Mouse (Mus musculus): ENCODE measurements around the gene St3gal3. TPM values are rescaled to one million over a fixed set of nuclear protein-coding genes. Genes with fewer than 3 reads are reported as not detected.

Gene St3gal3
- polyA plus RNA-seq, 1 experiment from 2014 or later, result 15.7 TPM

DNA sequence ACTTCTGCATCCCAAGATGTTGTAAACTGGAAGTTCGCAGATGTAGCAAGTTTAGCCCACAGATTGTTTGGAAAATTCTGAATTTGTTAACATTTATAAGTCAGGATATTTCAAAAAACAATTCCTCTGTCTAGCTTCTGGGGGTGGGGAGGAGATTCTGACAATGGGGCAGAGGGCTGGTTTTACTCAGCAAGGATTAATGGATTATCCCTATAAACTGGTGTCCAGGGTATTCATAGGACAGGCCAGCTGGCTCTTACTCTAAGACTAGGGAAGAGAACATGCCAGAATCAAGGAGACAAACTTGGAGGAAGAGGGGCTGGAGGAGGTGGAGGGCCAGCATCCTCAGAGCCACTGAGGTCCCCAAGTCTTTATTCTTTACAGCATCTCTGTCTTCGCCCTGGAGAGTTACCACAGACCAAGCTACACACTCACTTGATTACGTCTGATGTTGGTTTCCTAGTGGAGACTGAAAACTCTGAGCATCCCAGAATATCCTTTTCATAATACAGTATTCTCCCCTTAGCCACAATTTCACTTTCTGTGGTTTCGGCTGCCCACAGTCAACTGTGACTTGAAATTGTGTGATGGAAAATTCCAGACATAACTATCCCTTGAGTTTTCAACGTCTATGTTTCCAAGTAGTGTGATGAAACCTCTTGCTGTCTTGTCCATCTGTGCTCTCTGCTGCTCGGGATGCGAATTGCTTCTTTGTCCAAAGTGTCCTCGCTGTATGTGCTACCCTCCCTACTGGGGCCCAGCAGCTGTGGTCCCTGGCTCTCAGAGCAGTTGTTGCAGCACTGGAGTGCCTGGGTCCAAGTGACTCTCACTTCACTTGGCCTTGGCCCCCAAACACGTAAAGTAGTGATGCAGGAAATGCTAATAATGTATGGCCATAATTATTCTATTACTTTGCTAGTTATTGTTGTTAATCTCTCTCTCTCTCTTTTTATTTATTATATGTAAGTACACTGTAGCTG lies 64.2 kb downstream of the St3gal3 start:
- no peaks in the 10 kb centered on the region for H3K36me3 ChIP-seq (ENCODE audit: inconsistent target)
- H3K27ac ChIP-seq, result no peak overlapping the region
- no peaks in the 10 kb centered on the region for H3K79me2 ChIP-seq (ENCODE audit: inconsistent target)
- H3K4me3 ChIP-seq (ENCODE audit: inconsistent target), result no peak overlapping the region
- 75% methylated on average over 8 of the region's 9 CpGs for WGBS (ENCODE audit: missing documents)

DNA sequence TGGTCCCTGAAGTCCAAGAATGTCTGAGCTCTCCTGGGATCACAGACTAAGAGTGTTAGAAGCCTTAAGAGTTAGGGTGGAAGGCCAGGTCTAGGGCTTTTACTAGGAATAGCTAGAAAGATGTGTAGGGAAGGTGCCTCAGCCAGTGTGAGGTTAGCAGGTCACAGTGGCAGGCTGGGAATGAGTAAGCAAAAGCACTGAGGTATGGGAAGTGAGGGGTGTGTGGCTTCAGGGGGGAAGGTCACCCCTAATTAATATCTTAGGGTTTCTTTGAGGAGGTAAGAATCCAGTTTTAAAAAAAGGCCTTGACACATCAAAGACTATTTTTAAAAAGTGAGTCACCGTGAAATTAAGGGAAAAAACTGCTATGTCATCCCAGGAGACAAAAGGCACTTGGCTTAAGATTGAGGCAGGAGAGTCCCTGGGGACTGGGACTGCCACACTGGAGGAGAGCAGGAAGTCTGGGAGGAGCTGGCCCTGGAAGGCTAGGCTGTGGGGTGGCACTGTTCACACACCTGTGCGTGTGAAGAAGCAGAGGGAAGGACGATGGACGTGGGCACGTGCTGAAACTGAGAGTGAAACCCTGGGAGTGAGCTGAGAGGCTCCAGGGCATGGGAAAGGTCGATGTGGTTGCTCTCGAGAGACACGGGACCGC lies 72.8 kb downstream of the St3gal3 start:
- no peak overlapping the region for H3K27ac ChIP-seq
- WGBS (ENCODE audit: missing documents), result 55% methylated on average over 9 of the region's 9 CpGs
- no peaks in the 10 kb centered on the region for H3K79me2 ChIP-seq (ENCODE audit: inconsistent target)
- no peak overlapping the region for H3K4me3 ChIP-seq (ENCODE audit: inconsistent target)
- H3K36me3 ChIP-seq (ENCODE audit: inconsistent target), result no peaks in the 10 kb centered on the region

DNA sequence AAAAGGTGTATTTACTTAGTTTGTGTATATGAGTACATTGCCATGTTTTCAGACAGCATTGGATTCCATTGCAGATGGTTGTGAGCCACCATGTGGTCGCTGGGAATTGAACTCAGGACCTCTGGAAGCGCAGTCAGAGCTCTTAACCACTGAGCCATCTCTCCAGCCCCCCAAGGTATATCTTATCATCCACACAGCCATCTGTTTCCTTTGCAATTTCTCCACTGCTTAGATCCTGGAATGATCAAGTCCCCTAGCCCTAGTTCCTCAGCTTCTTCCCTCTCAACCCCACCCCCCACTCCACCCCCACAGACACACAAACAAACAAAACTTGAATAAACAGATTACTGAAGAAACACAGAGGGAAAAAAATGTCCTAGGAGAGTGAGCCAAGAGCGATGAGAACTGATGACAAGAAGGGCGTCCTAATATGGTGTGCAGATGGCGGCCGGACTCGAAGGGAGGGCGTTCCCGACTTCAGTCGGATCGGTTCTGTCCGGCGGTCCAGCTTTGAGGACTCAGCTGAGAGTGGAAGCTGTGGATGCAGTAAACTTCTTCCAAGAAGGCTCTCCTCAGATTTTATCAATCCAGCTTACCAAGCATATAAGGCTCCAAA lies 73.7 kb downstream of the St3gal3 start:
- Histone ChIP-seq H3K36me3 (ENCODE audit: inconsistent target) (no peaks in the 10 kb centered on the region), H3K79me2 (ENCODE audit: inconsistent target) (no peaks in the 10 kb centered on the region), H3K4me3 (ENCODE audit: inconsistent target) (no peak overlapping the region), H3K27ac (no peak overlapping the region)
- 99% methylated on average over 12 of the region's 13 CpGs for WGBS (ENCODE audit: missing documents)

DNA sequence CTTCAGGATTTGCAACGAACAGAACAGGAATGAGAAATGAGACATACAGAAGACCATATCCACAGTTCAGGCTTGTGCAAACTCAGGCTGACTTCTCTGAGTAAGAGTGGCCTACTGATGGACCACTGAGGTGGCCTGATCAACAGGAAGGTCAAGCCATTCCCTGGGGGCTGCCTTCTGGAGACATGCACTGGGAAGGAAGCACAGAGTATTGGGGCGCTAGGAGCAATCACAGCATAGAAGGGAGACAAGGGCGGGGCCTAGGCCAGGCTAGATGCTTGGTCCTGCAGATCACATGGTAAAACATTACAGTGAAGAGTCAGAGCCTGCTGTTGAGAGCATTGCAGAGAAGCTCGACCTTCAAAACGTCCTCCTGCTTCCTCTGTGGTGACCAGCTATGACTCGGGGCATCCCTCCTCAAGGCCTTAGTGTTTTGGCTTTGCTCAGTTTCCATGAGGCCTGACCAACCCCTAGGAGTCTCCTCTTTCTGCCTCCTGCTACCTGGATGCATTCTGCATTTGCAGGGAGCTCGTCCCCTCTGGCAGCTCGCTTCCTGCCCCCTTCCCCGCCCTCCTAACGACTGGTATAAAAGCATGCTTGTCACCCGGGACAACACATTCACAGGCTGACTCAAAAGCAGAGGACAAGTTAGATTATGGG lies 74.8 kb downstream of the St3gal3 start:
- Histone ChIP-seq H3K4me3 (ENCODE audit: inconsistent target) (no peak overlapping the region), H3K36me3 (ENCODE audit: inconsistent target) (no peaks in the 10 kb centered on the region), H3K27ac (no peak overlapping the region), H3K79me2 (ENCODE audit: inconsistent target) (no peaks in the 10 kb centered on the region)
- WGBS (ENCODE audit: missing documents), result 71% methylated on average over 11 of the region's 11 CpGs

DNA sequence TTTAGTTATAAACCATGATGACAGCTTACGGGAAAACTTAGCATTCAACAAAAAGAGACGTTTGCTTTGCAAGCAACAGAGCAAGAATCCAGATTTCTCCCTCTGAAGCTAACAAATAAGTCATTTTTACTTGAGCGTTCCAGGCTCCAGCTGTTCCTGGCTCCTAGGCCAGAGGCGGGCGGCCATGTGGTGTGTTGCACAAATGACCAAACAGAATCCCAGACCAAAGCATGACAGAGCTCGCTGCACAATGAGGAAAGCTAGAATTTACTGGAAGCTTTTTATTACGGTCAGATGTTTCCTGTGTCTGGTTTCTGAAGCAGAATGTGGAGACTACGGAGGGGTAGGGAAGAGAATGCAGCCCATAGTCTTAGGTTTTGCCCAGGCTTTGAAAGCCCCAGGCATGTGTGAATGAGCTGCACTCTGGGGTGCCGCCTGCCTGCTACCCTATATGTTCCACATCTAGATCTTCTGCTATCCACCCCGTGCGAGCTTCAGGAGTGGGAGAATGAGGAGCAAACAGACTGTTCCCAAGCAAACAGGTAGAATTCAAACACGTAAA lies 76.5 kb downstream of the St3gal3 start:
- no peak overlapping the region for H3K4me3 ChIP-seq (ENCODE audit: inconsistent target)
- H3K79me2 ChIP-seq (ENCODE audit: inconsistent target), result no peaks in the 10 kb centered on the region
- no peaks in the 10 kb centered on the region for H3K36me3 ChIP-seq (ENCODE audit: inconsistent target)
- no peak overlapping the region for H3K27ac ChIP-seq
- 82% methylated on average over 12 of the region's 12 CpGs for WGBS (ENCODE audit: missing documents)

DNA sequence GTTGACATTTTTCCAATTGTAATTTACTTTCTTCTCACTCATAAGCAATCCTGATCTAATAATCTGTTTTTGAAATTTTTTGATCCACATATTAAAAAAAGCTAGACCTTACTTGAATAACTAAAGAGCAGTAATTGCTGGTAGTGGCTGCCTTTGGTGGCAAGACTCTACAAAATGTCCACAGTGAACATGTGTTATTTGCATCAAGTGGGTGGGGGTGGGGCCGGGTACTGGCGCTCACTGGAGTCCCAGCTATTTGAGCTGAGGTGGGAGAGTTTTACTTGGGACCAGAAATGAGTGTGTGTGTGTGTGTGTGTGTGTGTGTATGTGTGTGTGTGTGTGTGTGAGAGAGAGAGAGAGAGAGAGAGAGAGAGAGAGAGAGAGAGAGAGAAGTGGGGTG lies 77.6 kb downstream of the St3gal3 start:
- no peak overlapping the region for H3K4me3 ChIP-seq (ENCODE audit: inconsistent target)
- no peak overlapping the region for H3K27ac ChIP-seq
- WGBS (ENCODE audit: missing documents), result 100% methylated on average over 1 of the region's 2 CpGs
- no peaks in the 10 kb centered on the region for H3K79me2 ChIP-seq (ENCODE audit: inconsistent target)
- no peaks in the 10 kb centered on the region for H3K36me3 ChIP-seq (ENCODE audit: inconsistent target)

DNA sequence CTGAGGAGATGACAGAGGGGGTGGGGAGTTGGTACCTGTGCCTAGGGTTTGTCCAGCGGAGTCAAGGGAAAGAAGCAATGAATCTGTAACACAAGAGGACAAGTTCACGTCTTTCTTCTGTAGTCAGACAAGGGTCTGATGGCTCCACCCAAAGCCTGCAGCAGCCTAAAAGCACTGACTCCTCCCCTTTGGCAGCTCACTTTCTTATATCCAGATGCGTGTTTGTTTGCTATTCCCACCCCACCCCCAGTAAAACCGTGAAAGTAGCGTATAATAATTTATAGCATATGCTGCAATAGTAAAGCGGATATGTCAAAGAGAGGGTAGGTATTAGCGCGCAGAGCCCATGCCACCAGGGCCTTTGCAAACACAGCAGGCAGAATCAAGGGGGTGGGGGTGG lies 80.1 kb downstream of the St3gal3 start:
- H3K79me2 ChIP-seq (ENCODE audit: inconsistent target), result no peaks in the 10 kb centered on the region
- WGBS (ENCODE audit: missing documents), result 95% methylated on average over 8 of the region's 8 CpGs
- no peaks in the 10 kb centered on the region for H3K36me3 ChIP-seq (ENCODE audit: inconsistent target)
- no peak overlapping the region for H3K27ac ChIP-seq
- no peak overlapping the region for H3K4me3 ChIP-seq (ENCODE audit: inconsistent target)

DNA sequence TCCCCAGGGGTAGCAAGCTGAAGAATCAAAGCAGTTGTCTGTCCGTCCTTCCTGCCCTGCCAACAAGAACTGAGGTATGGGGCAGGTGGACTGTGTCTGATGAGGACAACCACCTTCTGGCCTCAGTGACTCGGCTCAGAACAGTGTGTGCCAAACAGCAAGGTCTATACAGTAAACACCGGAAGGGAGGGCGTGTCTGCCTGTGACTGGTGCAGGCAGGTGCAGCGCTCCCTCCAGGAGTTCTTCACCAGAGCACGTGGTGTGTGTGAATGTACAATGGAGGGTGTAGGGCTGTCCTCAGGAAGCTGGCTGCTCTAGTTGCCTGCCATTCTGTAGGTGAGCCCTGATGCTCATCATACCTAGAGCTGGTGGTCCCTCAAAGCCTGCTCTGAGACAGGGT lies 80.8 kb downstream of the St3gal3 start:
- WGBS (ENCODE audit: missing documents), result 97% methylated on average over 6 of the region's 6 CpGs

DNA sequence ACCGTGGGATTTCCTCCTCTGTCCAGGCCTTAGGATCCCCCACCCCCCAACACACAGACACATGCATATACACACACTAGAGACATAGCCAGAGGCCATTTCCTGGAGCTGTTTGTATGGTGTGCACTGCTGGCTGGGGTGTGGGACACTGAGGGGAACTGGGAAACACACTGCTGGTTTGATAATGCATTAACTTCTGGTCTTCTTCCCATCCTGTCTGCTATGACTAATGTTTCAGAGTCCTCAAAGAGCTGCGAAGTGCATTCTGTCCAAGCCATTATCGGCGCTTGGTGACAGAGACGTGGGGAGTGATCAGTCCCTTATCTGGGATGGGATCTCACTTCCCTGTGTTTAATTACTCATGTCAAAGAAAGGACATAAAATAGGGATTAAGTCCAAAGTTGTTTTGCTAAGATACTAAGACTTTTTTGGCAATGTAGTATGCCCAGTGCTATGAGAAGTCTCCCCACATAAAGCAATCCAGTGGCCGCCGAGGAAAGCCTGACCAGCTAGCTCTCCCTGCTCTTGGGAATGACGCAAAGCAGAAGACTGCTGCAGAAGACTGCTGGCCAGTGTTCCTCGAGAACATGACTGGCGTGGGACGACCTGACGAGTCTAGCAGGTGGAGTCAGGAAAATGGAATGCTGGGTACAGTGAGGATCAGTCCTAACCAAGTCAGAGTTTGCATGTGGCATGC lies 85.0 kb downstream of the St3gal3 start:
- Histone ChIP-seq H3K27ac (no peak overlapping the region), H3K36me3 (ENCODE audit: inconsistent target) (no peaks in the 10 kb centered on the region), H3K79me2 (ENCODE audit: inconsistent target) (no peaks in the 10 kb centered on the region), H3K4me3 (ENCODE audit: inconsistent target) (no peak overlapping the region)
- WGBS (ENCODE audit: missing documents), result 82% methylated on average over 11 of the region's 12 CpGs

More for the DNA sequence above, 80.8 kb downstream of the St3gal3 start:
- Histone ChIP-seq H3K79me2 (ENCODE audit: inconsistent target) (no peaks in the 10 kb centered on the region), H3K27ac (no peak overlapping the region), H3K36me3 (ENCODE audit: inconsistent target) (no peaks in the 10 kb centered on the region), H3K4me3 (ENCODE audit: inconsistent target) (no peak overlapping the region)

DNA sequence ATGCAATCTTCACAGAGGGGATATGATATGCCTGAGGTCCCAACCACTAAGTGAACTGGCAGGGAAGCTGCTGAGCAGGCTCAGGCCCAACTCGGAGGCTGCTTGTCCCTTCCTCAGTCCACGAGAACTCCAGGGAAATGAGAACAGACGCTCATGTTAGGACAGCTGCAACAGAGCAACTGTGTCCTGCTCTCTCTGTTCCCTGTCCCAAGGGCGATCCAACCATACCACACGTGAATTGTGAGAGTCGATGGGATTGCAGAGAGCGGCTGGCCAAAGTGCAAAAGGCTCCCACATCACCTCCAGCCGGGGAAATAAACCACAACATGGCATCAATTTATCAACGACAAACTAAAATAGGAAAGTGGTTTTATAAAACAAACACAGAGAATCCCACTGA lies 90.2 kb downstream of the St3gal3 start:
- WGBS (ENCODE audit: missing documents), result 87% methylated on average over 9 of the region's 9 CpGs
- Histone ChIP-seq H3K27ac (no peak overlapping the region), H3K4me3 (ENCODE audit: inconsistent target) (no peak overlapping the region), H3K36me3 (ENCODE audit: inconsistent target) (no peaks in the 10 kb centered on the region), H3K79me2 (ENCODE audit: inconsistent target) (no peaks in the 10 kb centered on the region)

DNA sequence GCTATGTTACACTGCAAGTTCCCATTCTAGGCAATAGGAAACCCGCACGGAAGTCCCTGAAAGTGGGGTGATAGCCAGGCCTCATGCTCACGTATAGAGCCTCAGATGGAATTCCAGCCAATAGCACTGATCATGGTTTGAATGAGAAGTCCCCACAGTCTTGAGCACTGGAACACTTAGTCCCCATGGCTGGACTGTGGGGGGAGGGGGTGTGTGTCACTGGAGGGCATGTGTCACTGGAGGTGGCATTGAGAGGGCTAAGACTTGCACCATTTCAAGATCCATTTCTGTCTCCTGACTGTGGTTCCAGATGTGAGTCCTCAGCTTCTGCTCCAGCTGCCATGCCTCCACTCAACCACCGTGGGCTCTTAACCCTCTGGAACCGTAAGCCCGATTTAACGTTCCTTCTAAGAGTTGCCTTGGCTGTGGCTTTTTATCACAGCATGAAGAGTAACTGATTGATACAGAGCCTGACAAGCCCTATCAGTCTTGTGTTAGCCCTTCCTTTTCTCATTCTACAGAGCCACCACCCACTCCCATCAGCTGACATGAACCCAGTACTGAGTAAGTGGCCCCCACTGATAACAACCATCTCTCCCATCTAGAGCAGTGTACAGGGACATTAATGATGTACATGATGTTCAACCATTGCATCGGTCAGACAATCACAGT lies 91.2 kb downstream of the St3gal3 start:
- H3K4me3 ChIP-seq (ENCODE audit: inconsistent target), result no peak overlapping the region
- 98% methylated on average over 8 of the region's 8 CpGs for WGBS (ENCODE audit: missing documents)
- no peak overlapping the region for H3K27ac ChIP-seq
- no peaks in the 10 kb centered on the region for H3K79me2 ChIP-seq (ENCODE audit: inconsistent target)
- no peaks in the 10 kb centered on the region for H3K36me3 ChIP-seq (ENCODE audit: inconsistent target)

DNA sequence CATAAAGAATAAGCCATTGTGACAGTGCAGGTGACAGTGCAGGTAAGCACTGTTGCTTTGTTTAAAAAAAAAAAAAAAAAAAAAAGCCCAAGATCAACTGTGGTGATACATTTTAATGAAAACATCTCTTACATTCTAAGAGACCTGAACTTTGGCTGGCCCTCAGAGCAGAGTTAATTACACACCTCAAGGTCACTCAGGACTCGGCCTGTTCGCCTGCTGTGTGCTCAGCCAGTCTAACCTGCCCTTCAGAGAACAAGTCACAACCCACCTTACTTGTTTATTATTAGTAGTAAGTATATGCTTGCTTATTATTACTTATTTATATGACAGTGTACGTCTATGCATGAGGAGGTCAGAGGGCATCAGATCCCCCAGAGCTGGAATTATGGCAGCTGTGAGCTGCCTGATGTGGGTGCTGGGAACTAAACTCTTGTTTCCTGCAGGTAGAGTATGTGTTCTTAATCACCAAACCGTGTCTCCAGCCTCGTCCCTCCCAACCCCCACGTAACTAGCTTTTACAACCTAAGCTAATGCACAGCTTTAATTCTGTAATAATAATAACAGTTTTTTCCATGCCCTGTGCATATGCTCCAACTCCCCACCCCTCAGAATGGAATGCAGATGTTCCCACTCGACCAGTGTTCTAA lies 91.9 kb downstream of the St3gal3 start:
- Histone ChIP-seq H3K4me3 (ENCODE audit: inconsistent target) (no peak overlapping the region), H3K27ac (no peak overlapping the region), H3K36me3 (ENCODE audit: inconsistent target) (no peaks in the 10 kb centered on the region), H3K79me2 (ENCODE audit: inconsistent target) (no peaks in the 10 kb centered on the region)
- WGBS (ENCODE audit: missing documents), result 94% methylated on average over 7 of the region's 7 CpGs

DNA sequence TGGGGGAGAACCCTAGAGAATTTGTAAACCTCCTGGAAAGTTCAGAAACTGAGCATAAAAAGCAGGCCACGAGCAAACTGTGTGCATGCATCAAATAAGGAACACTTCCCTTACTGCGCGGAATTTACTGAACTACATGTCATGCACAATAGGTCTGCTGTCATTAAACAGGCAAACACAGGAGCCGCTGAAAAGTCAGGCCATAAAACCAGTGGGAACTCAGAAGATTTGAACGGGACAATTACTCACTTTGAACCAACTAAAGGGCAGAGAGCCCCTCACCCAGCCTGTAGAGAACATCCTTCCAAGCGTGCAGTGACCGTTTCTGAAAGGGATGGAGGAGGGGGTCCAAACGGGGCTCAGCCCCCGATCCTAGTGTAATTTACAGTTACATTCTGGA lies 93.6 kb downstream of the St3gal3 start:
- H3K79me2 ChIP-seq (ENCODE audit: inconsistent target), result no peaks in the 10 kb centered on the region
- no peaks in the 10 kb centered on the region for H3K36me3 ChIP-seq (ENCODE audit: inconsistent target)
- WGBS (ENCODE audit: missing documents), result 95% methylated on average over 9 of the region's 9 CpGs
- no peak overlapping the region for H3K27ac ChIP-seq
- no peak overlapping the region for H3K4me3 ChIP-seq (ENCODE audit: inconsistent target)
